Mouse (Mus musculus) neural tube, embryonic 12.5 days (tissue): Measurements from ENCODE around the gene Alox12. TPM values are rescaled to one million over a fixed set of nuclear protein-coding genes. Genes with fewer than 3 reads are reported as not detected.

Source experiments
- ATAC-seq: fragments of 200-750 bp; cut with Nextera tagmentation; 2 replicates; pipeline ENCODE4 v1.8.0; 2017; ENCODE audit warnings: low read depth, mild to moderate bottlenecking, moderate TSS enrichment, moderate library complexity; ENCODE audit not compliant: low FRiP score
- H3K27ac ChIP-seq: fragments of 300-500 bp; sonication (generic); 2 replicates; pipeline ENCODE4 v1.5.1; 2016
- H3K27me3 ChIP-seq: fragments of 300-500 bp; sonication (generic); replicated peaks from 2 replicates; pipeline ENCODE4 v1.6.1; 2016; ENCODE audit warnings: mild to moderate bottlenecking
- H3K36me3 ChIP-seq: fragments of 300-500 bp; sonication (generic); 2 replicates; pipeline ENCODE4 v1.6.1; 2016; ENCODE audit warnings: mild to moderate bottlenecking
- H3K4me1 ChIP-seq: fragments of 300-500 bp; sonication (generic); 2 replicates; pipeline ENCODE4 v1.6.1; 2016
- H3K4me2 ChIP-seq: fragments of 300-500 bp; sonication (generic); replicated peaks from 2 replicates; pipeline ENCODE4 v1.6.1; 2016; ENCODE audit warnings: mild to moderate bottlenecking
- H3K4me3 ChIP-seq: fragments of 300-500 bp; sonication (generic); 2 replicates; pipeline ENCODE4 v1.5.1; 2016
- H3K9ac ChIP-seq: fragments of 300-500 bp; sonication (generic); 2 replicates; pipeline ENCODE4 v1.6.1; 2016; ENCODE audit warnings: mild to moderate bottlenecking
- H3K9me3 ChIP-seq: fragments of 300-500 bp; sonication (generic); 2 replicates; pipeline ENCODE4 v1.6.1; 2016; ENCODE audit warnings: mild to moderate bottlenecking
- WGBS: fragments of 180-500 bp; shearing (Covaris S2); methylation state at CpG from one replicate; pipeline ENCODE4 v1.1.7; 2016; 5-methylcytosine and 5-hydroxymethylcytosine counted together
- polyA plus RNA-seq: library from polyadenylated mRNA; unstranded; fragments of >200 nt; fragmentation: Nextera tagmentation; extraction: Ambion mirVana; gene quantifications from 2 replicates; pipeline ENCODE4 v1.2.1, GENCODE M21; 2016

The Alox12 gene
- polyA plus RNA-seq, 1 experiment from 2014 or later: 3.0 TPM

- no peak overlapping the region for H3K27ac ChIP-seq
- H3K9ac ChIP-seq: peak overlapping the region; percentile 26; the same call in 1 of the 2 replicates
- peaks cover 31% of the 10 kb centered on the region for H3K4me1 ChIP-seq
- peak overlapping the region; percentile 54 for H3K4me2 ChIP-seq
- WGBS: 23% methylated on average over 5 of the region's 5 CpGs
- ATAC-seq: no peak
- H3K9me3 ChIP-seq: no peaks in the 10 kb centered on the region
- no peaks in the 10 kb centered on the region; the same call in 1 of the 2 replicates for H3K36me3 ChIP-seq
- H3K4me3 ChIP-seq: no peak overlapping the region
- peaks cover 62% of the 10 kb centered on the region for H3K27me3 ChIP-seq
Observed at GRCm38 (mm10) chr11:70227126-70227525, 28.0 kb downstream of the Alox12 start.

GRCm38 (mm10) chr11:70226602-70226890 is 28.6 kb downstream of the Alox12 start:
- no peaks in the 10 kb centered on the region for H3K9me3 ChIP-seq
- H3K27ac ChIP-seq: no peak overlapping the region
- peaks cover 37% of the 10 kb centered on the region for H3K4me1 ChIP-seq
- ATAC-seq: no peak
- H3K27me3 ChIP-seq: peaks cover 62% of the 10 kb centered on the region
- H3K36me3 ChIP-seq: no peaks in the 10 kb centered on the region; the same call in 1 of the 2 replicates
- 0 out of 2 replicates have a peak overlapping the region, but pooled peaks have one; percentile 26 for H3K9ac ChIP-seq
- 5% methylated on average over 18 of the region's 18 CpGs for WGBS
- peak overlapping the region; percentile 9; the same call in 1 of the 2 replicates for H3K4me3 ChIP-seq
- H3K4me2 ChIP-seq: peak overlapping the region; percentile 54

GRCm38 (mm10) chr11:70225798-70226601 is 29.2 kb downstream of the Alox12 start:
- H3K27ac ChIP-seq: no peak overlapping the region
- H3K4me2 ChIP-seq: peak overlapping the region; percentile 54
- no peak for ATAC-seq
- H3K36me3 ChIP-seq: no peaks in the 10 kb centered on the region; the same call in 1 of the 2 replicates
- H3K9me3 ChIP-seq: no peaks in the 10 kb centered on the region
- peaks cover 39% of the 10 kb centered on the region for H3K4me1 ChIP-seq
- no peak overlapping the region; the same call in 1 of the 2 replicates for H3K4me3 ChIP-seq
- no peak overlapping the region for H3K9ac ChIP-seq
- H3K27me3 ChIP-seq: peaks cover 62% of the 10 kb centered on the region
- WGBS: 18% methylated on average over 27 of the region's 27 CpGs

GRCm38 (mm10) chr11:70223724-70224123 is 31.4 kb downstream of the Alox12 start:
- no peak overlapping the region for H3K4me3 ChIP-seq
- peaks cover 49% of the 10 kb centered on the region for H3K27me3 ChIP-seq
- H3K36me3 ChIP-seq: no peaks in the 10 kb centered on the region; the same call in 1 of the 2 replicates
- H3K27ac ChIP-seq: no peak overlapping the region
- no peak overlapping the region for H3K4me2 ChIP-seq
- H3K9ac ChIP-seq: no peak overlapping the region
- ATAC-seq: no peak
- H3K4me1 ChIP-seq: peaks cover 45% of the 10 kb centered on the region
- 83% methylated on average over 9 of the region's 9 CpGs for WGBS
- H3K9me3 ChIP-seq: no peaks in the 10 kb centered on the region

DNA sequence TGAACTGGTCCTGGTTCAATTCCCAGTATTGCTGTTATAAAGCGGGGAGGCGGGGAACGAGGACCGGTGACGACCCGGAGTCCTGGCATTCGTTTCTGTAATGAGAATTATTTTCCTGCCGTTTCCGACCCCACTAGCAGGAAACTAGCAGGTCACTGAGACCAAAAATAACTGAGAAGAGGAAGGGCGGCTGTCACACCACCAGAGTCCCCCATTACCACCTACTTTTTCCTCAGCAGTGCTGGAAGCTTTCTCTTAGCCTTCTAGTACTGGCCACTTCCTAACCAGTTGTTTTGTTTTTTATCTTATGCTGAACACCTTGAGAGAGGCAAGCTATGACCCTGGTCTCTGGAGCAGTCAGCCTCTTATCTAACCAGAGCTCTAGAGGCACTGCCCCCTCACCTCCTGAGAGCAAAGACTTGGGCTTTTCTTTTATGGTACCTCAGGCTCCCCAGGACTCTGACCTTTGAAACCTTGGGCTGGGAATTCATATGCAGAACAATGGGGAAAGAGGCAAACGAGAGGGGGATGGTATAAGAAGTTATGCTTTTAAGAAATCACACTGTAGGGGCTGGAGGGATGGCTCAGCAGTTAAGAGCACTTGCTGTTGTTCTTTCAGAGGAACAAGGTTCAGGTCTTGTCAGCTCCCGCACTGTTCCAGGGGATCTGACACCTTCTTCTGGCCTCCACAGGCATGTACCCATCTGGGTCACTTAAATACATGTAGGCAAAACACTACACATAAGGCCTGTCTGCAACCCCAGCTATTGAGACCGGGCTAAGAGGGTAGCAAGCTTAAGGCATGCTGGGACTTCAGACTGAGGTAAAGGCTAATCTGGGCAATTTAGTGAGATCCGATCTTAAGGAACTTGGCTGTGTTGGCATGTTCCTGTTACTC is 33.3 kb downstream of the Alox12 start:
- no peak for ATAC-seq
- Histone ChIP-seq H3K4me2 (peak overlapping the region; percentile 88), H3K4me1 (peaks cover 44% of the 10 kb centered on the region), H3K27me3 (peaks cover 40% of the 10 kb centered on the region), H3K27ac (no peak overlapping the region), H3K9ac (peak overlapping the region; percentile 77), H3K36me3 (peaks cover 10% of the 10 kb centered on the region), H3K4me3 (peak overlapping the region; percentile 56), H3K9me3 (no peaks in the 10 kb centered on the region)
- 6% methylated on average over 14 of the region's 14 CpGs for WGBS

DNA sequence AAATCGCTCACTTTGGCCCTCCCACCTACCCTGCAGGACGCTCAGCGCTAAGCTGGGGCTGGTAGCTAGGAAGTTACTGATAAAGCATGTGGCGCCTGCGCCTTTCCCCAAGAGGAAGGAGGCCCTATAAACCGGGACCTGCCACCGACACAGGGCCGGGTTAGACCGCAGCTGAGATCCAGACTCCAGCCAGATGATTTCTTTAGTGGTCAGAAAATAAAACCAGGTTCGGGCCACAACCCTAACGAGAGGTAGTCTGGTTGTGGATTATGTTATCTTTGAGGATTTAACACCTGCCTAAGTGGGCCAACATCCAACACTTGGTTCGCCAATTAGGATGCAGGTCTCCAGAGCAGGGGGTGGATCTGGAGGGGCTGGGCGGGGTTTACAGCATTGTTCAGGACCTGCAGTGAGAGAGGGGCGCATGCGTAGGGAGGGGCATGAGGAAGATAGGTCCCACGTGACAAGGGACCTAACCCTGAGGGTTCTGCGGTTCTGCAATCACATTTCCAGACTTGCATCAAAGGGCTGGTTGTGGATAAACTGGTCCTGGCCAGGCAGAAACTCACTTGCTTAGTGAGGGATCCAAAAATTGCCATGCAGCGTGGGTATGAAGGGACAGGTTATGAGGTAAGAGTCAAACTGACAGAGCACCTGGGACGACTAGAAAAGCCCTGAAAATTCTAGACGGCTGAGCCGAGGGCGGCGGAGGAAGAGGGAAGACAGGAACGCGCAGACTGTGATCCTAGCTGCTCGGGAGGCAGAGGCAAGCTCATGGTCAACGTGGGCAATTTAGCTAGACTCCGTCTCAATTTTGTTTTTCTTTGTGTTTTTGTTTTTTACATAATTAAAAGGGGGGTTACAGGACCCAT is 34.2 kb downstream of the Alox12 start, which contains the start of gene Slc16a13:
TSS of gene Slc16a13 (minus strand) at position 334 of the 872 bp plus-strand sequence.
- H3K36me3 ChIP-seq: peaks cover 12% of the 10 kb centered on the region
- ATAC-seq: peak; percentile 96
- peak within 1 kb of the TSS; percentile 56 for H3K4me3 ChIP-seq
- H3K27me3 ChIP-seq: peaks cover 40% of the 10 kb centered on the region
- no peaks in the 10 kb centered on the region for H3K9me3 ChIP-seq
- peak within 1 kb of the TSS; percentile 88 for H3K4me2 ChIP-seq
- H3K27ac ChIP-seq: peak within 1 kb of the TSS; percentile 68
- H3K4me1 ChIP-seq: peaks cover 36% of the 10 kb centered on the region
- peak within 1 kb of the TSS; percentile 77 for H3K9ac ChIP-seq
- WGBS: under 1% methylated on average over 28 of the region's 28 CpGs

- Histone ChIP-seq H3K36me3 (peaks cover 15% of the 10 kb centered on the region), H3K9me3 (no peaks in the 10 kb centered on the region), H3K27me3 (peaks cover 40% of the 10 kb centered on the region), H3K4me2 (peak overlapping the region; percentile 88), H3K4me3 (peak overlapping the region; percentile 56), H3K9ac (peak overlapping the region; percentile 77), H3K4me1 (peaks cover 39% of the 10 kb centered on the region), H3K27ac (peak overlapping the region; percentile 57; the same call in 1 of the 2 replicates)
- under 1% methylated on average over 24 of the region's 24 CpGs for WGBS
- ATAC-seq: no peak
Observed at GRCm38 (mm10) chr11:70220323-70220722, 34.8 kb downstream of the Alox12 start.

GRCm38 (mm10) chr11:70219873-70220272 is 35.3 kb downstream of the Alox12 start:
- no peak for ATAC-seq
- Histone ChIP-seq H3K9me3 (no peaks in the 10 kb centered on the region), H3K4me1 (peaks cover 44% of the 10 kb centered on the region), H3K36me3 (peaks cover 15% of the 10 kb centered on the region), H3K4me2 (peak overlapping the region; percentile 88), H3K27me3 (peaks cover 40% of the 10 kb centered on the region), H3K27ac (no peak overlapping the region), H3K4me3 (peak overlapping the region; percentile 56), H3K9ac (peak overlapping the region; percentile 77)
- WGBS: 56% methylated on average over 7 of the region's 7 CpGs

DNA sequence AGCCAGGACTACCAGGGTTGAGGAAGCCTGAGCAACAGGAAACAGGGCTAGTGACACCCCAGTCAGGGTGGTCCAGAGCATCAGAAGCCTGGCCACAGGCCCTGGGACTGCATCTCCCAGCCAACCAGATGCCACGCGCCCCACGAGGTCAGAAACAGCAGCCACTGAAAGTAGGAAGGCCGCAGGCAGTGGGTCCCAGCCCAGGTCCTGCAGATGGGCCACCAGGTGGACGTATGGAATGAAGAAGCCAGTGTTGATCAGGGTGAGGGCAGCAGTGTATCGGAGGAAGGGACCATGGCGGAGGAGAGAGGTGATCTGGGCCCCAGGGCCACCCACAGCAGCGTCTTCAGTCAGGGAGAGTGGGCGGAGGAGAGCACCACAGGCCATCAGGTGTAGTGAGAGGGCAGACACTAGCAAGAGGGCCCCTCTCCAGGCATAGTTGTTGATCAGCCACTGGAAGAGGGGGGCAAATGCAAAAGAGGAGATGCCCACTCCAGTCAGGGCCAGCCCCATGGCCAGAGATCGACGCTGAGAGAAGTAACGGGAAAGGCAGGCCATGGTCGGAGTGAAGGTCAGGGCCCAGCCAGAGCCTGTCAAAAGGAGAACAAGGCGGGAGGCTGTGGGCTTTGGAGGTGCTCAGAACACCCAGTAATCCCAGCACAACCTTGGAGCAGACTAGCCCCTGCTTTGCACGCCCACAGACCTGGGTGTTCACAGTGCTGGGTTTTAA is 36.2 kb downstream of the Alox12 start:
- 89% methylated on average over 15 of the region's 15 CpGs for WGBS
- no peak for ATAC-seq
- H3K9me3 ChIP-seq: no peaks in the 10 kb centered on the region
- no peak overlapping the region for H3K27ac ChIP-seq
- peaks cover 15% of the 10 kb centered on the region for H3K36me3 ChIP-seq
- H3K4me3 ChIP-seq: no peak overlapping the region
- H3K27me3 ChIP-seq: peaks cover 43% of the 10 kb centered on the region
- H3K4me1 ChIP-seq: peaks cover 53% of the 10 kb centered on the region
- H3K4me2 ChIP-seq: peak overlapping the region; percentile 88
- H3K9ac ChIP-seq: peak overlapping the region; percentile 30

GRCm38 (mm10) chr11:70218039-70218438 is 37.1 kb downstream of the Alox12 start:
- no peak overlapping the region for H3K4me3 ChIP-seq
- H3K27me3 ChIP-seq: peaks cover 52% of the 10 kb centered on the region
- no peak overlapping the region for H3K9ac ChIP-seq
- H3K27ac ChIP-seq: no peak overlapping the region
- H3K9me3 ChIP-seq: no peaks in the 10 kb centered on the region
- WGBS: 91% methylated on average over 4 of the region's 4 CpGs
- peaks cover 57% of the 10 kb centered on the region for H3K4me1 ChIP-seq
- H3K4me2 ChIP-seq: no peak overlapping the region
- no peak for ATAC-seq
- H3K36me3 ChIP-seq: peaks cover 15% of the 10 kb centered on the region

- Histone ChIP-seq H3K36me3 (peaks cover 15% of the 10 kb centered on the region), H3K4me3 (no peak overlapping the region), H3K9me3 (no peaks in the 10 kb centered on the region), H3K9ac (no peak overlapping the region), H3K4me1 (peaks cover 46% of the 10 kb centered on the region), H3K4me2 (no peak overlapping the region; the same call in 1 of the 2 replicates), H3K27me3 (peaks cover 63% of the 10 kb centered on the region), H3K27ac (no peak overlapping the region)
- WGBS: 59% methylated on average over 3 of the region's 3 CpGs
- ATAC-seq: no peak
Observed at GRCm38 (mm10) chr11:70216103-70216502, 39.0 kb downstream of the Alox12 start.
